Mouse (Mus musculus) megakaryocyte, adult 5-6 weeks (primary cell): ENCODE data around the gene Tanc1. TPM values are rescaled to one million over a fixed set of nuclear protein-coding genes. Genes with fewer than 3 reads are reported as not detected.

ENCODE experiments used
- ATAC-seq: 2 replicates; pipeline ENCODE4 v1.8.0; 2016; ENCODE audit warnings: mild to moderate bottlenecking, inconsistent platforms; ENCODE audit not compliant: poor library complexity, severe bottlenecking
- total RNA-seq, 2 experiments: library from RNA; stranded (forward) in 1 of 2; stranded (reverse) in 1 of 2; fragments of 153-499, 151-499 nt in 1 of 2; fragments of 221-1000, 200-1000 nt in 1 of 2; gene quantifications; 2 replicates each; pipeline versions ENCODE4 v1.2.3 to v1.2.4; 2015 to 2017

The Tanc1 gene
- total RNA-seq, 2 experiments from 2014 or later, result 1.2 to 1.7 TPM

GRCm38 (mm10) chr2:59646740-59647390, 35.0 kb downstream of the Tanc1 start:
- peak; percentile 36 for ATAC-seq

DNA sequence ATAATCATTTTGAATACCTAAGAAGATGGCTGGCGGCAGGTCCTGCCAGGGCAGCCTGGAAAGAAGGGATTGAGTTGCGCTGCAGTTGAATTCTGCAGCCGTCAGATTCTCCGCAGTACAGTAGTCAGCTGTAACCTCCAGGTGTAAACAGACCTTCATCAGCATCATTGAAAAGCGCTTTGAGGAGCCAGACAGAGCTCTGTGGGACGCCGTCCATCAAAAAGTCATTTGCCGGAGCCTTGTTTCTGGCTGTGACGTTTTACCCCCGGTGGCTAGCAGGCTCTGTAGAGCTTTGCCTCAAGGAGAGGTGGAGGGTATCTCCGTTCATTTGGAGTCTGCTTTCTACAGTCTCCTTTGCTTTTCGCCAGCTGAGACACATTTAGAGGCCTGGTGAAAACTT, 36.6 kb downstream of the Tanc1 start:
- ATAC-seq, result no peak

- ATAC-seq, result no peak
Measured at GRCm38 (mm10) chr2:59651801-59652200, 40.0 kb downstream of the Tanc1 start.

DNA sequence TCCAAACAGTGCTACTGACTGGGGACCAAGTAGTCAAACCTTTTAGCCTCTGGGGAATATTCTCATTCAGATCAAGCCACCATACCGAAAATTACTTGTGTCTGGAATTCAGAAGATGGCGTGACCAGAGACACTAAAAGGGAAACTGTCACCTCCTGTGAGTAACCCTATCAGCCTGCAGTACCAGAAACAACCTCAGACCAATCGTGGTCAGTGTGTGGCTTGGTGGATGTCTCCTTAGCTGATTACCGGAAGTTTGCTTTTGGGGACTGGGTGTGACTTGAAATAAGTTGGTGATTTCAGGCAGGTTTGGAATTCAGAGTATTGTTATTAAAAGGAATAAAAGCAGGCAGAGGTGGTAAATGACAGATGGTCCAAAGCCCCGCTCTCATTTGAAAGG, 40.9 kb downstream of the Tanc1 start:
- peak; percentile 85 for ATAC-seq

GRCm38 (mm10) chr2:59653306-59654165, 41.7 kb downstream of the Tanc1 start:
- ATAC-seq, result no peak

- no peak for ATAC-seq
Measured at GRCm38 (mm10) chr2:59655471-59655870, 43.6 kb downstream of the Tanc1 start.

DNA sequence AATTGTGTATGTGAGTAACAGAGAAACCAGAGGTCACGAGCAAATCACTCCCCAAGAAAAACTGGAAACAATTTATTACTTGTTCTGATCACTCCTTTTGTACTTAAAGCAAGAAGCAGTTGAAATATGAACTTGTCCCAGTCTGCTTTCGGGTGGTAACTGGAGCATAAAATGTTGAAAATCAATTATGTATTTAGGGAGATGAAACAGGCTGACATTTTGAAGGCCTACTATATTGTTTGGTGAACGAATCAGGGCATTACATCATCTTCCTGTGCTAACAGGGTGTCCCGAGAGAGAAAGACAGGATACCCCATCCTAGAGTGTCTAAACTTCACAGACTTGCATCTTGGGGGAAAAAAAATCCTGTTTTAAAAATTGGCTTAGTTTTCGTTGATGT, 44.8 kb downstream of the Tanc1 start:
- ATAC-seq, result no peak

- ATAC-seq, result no peak
Measured at GRCm38 (mm10) chr2:59659686-59660085, 47.8 kb downstream of the Tanc1 start.

- no peak for ATAC-seq
Measured at GRCm38 (mm10) chr2:59660891-59661805, 49.3 kb downstream of the Tanc1 start.

DNA sequence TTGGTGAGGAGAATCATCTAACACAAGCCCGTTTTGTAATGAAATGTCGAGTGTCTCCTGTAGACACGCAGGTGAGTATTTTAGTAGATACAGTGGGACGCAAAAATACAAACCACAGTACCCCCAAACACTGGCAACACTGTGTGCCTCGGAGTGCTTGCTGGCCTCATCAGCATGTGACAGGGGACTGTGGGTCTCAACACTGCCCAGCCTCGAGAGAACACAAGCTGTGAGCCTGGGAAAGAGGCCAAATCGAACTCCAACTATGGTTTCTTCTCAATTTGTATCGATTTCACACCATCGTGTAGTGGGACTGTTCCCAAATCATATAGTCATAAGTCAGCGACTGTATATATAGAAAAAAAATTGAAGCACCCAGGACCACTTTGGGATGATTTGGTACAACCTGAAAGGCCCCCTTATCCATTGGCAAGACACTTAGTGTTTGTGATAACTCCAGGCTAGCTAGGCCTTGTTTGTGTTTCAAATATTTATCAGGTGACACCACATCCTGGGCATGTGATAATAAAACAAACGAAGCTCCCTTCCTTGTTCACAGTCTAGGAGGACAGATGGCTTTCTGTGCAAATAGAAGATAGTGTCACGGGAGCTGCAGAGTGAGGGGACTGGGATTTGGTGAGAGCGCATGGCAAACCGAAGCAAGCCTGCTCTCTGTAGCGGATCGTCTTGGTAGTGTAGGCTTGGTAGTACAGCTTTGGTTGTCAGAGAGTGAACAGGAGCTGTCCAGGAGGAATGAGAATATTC, 53.1 kb downstream of the Tanc1 start:
- no peak for ATAC-seq

GRCm38 (mm10) chr2:59666533-59666932, 54.7 kb downstream of the Tanc1 start:
- no peak for ATAC-seq

DNA sequence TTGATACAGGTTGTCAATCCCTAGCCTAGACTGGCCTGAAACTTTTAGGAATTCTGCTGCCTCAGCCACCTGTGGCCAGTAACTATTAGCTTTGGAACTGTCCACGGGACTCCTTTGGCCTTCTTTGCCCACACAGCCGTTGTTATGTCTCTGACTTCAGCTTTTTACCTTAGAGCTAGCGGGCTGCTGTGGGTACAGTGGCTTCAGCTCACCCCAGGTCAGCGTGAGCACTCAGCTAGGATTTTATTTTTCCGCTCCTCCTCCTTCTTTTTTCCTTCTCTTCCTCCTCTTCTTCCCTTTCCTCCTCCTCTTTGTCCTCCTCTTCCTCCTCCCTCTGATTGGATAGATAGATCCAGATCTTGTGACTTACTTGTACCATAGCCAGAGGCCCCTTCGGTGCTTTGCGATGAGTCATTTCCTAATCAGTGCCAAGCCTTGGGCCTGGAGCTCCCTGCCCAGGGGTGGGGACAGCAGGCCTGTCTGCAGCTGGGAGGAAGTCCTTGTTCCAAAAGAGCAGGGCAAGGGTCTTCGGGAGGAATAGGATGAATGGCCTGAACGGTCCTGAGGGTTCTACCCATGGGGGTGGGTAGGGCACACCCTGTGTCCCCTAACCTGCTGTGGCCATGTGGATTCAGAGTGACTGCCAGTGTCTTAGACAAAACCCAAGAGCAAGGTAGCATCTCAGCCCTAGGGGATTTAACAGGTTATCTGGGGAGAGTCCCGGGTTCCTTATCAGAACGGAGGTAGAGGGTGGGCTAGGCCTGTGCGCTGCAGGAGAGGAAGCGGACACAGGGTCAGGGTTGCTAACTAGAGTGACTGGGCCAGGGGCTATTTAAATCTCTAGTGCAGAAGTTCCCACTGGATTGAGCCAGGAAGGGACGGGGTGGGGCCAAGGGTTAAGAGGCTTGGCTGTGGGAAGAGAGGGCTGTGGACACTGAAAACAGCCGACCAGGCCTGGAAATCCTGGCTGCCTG, 58.5 kb downstream of the Tanc1 start:
- no peak for ATAC-seq

DNA sequence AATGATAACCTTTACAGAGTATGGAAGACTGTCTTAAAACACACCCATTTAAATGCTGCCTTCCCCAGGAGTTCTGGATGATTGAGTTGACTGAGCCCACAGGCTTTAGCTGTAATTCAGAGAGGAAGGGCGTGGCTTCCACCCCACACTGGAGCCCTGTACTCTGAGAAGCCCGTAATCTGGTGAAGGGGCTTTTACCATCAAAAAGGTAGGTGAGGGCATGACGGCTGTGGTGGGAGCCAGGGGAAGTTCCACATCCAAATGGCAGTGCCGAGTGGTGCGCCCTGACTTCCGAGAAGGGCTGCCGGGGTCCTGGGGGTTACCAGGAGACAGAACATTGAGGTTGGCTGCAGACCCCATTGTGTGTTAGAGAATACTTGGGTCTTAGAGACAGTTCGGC, 59.8 kb downstream of the Tanc1 start:
- no peak for ATAC-seq

- no peak for ATAC-seq
Measured at GRCm38 (mm10) chr2:59672086-59672485, 60.2 kb downstream of the Tanc1 start.

GRCm38 (mm10) chr2:59672686-59673085, 60.8 kb downstream of the Tanc1 start:
- ATAC-seq, result no peak

DNA sequence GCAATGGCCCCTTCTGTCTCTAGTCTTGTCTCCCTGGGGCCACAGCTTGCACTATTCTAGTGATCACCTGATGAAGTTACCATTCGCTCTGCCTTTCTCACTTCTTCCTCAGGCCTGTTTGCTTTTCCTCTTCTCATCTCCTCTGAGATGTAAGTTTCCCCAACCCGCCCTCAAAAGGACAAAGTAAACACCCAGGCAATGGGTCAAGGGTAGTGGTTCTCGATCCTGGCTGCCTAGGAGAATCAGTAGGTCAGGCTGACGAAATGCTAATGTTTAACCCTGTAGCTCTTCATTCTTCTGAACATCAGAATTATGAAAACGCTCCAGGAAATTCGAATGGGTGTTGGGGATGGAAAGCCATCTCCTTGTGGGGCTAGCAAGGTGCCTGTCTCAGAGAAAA, 61.5 kb downstream of the Tanc1 start:
- no peak for ATAC-seq

GRCm38 (mm10) chr2:59673877-59674276, 62.0 kb downstream of the Tanc1 start:
- ATAC-seq, result no peak

DNA sequence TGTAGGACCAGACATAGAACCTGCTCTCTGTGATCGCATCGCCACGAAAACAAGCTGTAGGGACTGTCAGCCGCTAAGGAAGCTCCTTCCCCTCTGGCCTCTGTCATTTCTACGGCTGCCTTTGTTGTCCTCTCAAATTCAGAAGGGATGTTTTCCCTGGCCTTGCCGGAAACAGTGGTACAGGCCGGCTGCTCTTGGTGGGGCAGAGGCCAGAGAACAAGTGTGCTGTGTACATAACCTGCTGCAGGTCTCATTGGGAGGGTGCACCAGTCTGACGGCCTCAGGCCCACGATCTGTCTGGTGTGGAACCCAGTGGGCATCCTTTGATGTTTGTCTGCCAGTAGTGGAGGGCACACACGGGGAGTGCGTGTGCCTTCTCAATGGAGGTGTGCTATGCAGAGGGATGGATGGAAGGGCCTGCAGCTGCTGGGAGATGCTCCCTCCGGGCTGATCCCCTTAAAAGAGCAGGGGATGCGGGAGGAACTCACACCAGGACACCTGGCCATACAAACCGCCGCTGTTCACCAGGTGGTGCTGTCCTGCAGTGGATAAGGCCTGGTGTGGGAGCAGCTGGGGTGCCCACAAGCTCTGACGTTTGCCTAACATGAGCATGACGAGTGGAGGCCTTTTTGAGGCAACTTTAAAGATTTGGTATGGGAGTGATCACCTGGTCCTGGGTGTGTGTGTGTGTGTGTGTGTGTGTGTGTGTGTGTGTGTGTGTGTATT, 63.6 kb downstream of the Tanc1 start:
- ATAC-seq, result no peak

- no peak for ATAC-seq
Measured at GRCm38 (mm10) chr2:59676041-59676440, 64.2 kb downstream of the Tanc1 start.
